Mouse (Mus musculus): Measurements from ENCODE around the gene Cttnbp2. TPM values are rescaled to one million over a fixed set of nuclear protein-coding genes. Genes with fewer than 3 reads are reported as not detected.
"Not testable (repeated sequence)": the region's sequence is repeated elsewhere in the genome, so short reads cannot be mapped to it uniquely, and the experiment has no call there.

Gene Cttnbp2
- polyA plus RNA-seq, 1 experiment = not detected

DNA sequence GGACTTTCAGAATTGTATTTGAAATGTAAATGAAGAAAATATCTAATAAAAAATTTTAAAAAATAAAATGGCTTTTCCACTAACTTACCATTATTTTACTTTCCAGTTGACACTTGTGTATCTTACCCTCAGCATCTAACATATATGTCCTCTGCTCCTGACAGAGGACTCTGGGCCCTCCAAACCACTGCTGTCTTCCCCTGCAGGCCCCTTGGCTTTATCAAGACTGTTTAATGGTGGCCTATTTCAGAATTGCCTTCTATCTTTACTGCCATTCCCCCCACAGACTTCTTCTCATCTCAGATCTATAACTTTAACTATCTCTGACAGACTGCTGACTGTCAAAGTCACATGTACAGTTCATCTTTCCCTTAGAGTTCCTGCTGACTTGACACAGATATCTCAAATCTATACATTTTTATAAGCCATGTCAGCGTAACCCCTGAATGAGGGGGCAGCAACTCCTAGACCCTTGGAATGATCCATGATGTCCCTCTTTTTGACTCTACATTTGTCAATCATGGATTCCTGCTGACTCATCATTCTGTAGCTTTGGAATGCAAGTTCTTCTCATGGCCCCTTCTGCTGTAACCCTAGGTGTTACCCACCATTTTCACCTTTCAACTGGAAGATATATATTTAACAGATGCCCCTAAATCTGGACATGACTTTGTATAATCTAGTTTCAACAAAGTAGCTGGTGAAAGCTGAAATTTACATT is 103.0 kb downstream of the Cttnbp2 start:
- H3K4me1 ChIP-seq (ENCODE audit: control insufficient read depth, insufficient read depth, insufficient read length, low read length) = no peaks in the 10 kb centered on the region
- no peak overlapping the region for H3K27ac ChIP-seq (replicated peaks; ENCODE audit: low read depth, low read length)
- H3K4me3 ChIP-seq (ENCODE audit: insufficient read depth, low read depth, low read length) = no peak overlapping the region

GRCm38 (mm10) chr6:18408445-18408844 is 106.2 kb downstream of the Cttnbp2 start:
- Histone ChIP-seq H3K4me1 (ENCODE audit: control insufficient read depth, insufficient read depth, insufficient read length, low read length) (no peaks in the 10 kb centered on the region), H3K4me3 (ENCODE audit: insufficient read depth, low read depth, low read length) (no peak overlapping the region), H3K27ac (replicated peaks; ENCODE audit: low read depth, low read length) (no peak overlapping the region)

DNA sequence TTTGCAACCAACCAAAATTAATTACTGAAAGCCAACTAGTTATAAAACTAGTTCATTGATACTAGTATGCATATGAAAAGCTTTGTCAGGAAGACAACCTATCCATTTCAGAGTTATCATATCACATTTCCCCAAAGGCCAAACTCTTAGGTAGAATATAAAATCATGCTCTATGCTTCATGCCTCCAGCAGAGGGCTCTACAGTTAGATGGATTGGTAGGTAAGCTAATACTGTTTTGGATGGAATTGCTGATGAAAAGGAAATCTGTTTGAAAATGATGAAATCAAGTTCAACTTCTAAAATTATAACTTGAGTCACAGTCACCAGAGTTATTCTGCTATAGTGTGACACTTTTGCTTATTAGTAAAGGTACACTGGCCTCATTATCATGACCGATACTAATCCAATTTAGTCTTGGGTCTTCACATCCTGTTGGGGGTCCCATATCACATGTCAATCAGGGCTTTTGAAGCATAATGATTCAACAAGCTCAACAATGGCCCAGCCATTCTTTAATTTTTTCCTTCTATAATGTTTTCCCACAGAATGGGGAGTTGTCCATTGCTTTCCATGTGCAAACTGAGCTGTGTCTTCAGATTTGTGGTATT is 113.5 kb downstream of the Cttnbp2 start:
- no peaks in the 10 kb centered on the region for H3K4me1 ChIP-seq (ENCODE audit: control insufficient read depth, insufficient read depth, insufficient read length, low read length)
- no peak overlapping the region for H3K27ac ChIP-seq (replicated peaks; ENCODE audit: low read depth, low read length)
- H3K4me3 ChIP-seq (ENCODE audit: insufficient read depth, low read depth, low read length) = no peak overlapping the region

GRCm38 (mm10) chr6:18381380-18381779 is 133.3 kb downstream of the Cttnbp2 start:
- no peaks in the 10 kb centered on the region for H3K4me1 ChIP-seq (ENCODE audit: control insufficient read depth, insufficient read depth, insufficient read length, low read length)
- no peak overlapping the region for H3K27ac ChIP-seq (replicated peaks; ENCODE audit: low read depth, low read length)
- no peak overlapping the region for H3K4me3 ChIP-seq (ENCODE audit: insufficient read depth, low read depth, low read length)

GRCm38 (mm10) chr6:18380300-18381202 is 134.1 kb downstream of the Cttnbp2 start:
- H3K4me3 ChIP-seq (ENCODE audit: insufficient read depth, low read depth, low read length) = no peak overlapping the region
- no peak overlapping the region for H3K27ac ChIP-seq (replicated peaks; ENCODE audit: low read depth, low read length)
- H3K4me1 ChIP-seq (ENCODE audit: control insufficient read depth, insufficient read depth, insufficient read length, low read length) = no peaks in the 10 kb centered on the region

DNA sequence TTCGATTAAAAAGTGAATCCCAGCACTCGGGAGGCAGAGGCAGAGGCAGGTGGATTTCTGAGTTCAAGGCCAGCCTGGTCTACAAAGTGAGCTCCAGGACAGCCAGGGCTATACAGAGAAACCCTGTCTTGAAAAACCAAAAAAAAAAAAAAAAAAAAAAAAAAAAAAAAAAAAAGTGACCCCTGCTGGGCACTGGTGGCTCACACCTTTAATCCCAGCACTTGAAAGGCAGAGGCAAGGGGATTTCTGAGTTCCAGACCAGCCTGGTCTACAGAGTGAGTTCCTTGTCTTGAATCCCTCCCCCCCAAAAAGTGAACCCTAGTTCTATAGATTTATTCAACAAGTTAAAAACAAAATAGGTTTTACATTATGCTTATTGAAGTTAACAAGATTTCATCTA is 136.9 kb downstream of the Cttnbp2 start:
- H3K27ac ChIP-seq (replicated peaks; ENCODE audit: low read depth, low read length); H3K4me3 ChIP-seq (ENCODE audit: insufficient read depth, low read depth, low read length); H3K4me1 ChIP-seq (ENCODE audit: control insufficient read depth, insufficient read depth, insufficient read length, low read length): not testable (repeated sequence)

GRCm38 (mm10) chr6:18374744-18375143 is 139.9 kb downstream of the Cttnbp2 start:
- Histone ChIP-seq H3K4me3 (ENCODE audit: insufficient read depth, low read depth, low read length) (no peak overlapping the region), H3K4me1 (ENCODE audit: control insufficient read depth, insufficient read depth, insufficient read length, low read length) (no peaks in the 10 kb centered on the region), H3K27ac (replicated peaks; ENCODE audit: low read depth, low read length) (no peak overlapping the region)

- no peaks in the 10 kb centered on the region for H3K4me1 ChIP-seq (ENCODE audit: control insufficient read depth, insufficient read depth, insufficient read length, low read length)
- H3K4me3 ChIP-seq (ENCODE audit: insufficient read depth, low read depth, low read length) = no peak overlapping the region
- H3K27ac ChIP-seq (replicated peaks; ENCODE audit: low read depth, low read length) = no peak overlapping the region
Measured at GRCm38 (mm10) chr6:18373652-18374051, 141.0 kb downstream of the Cttnbp2 start.

GRCm38 (mm10) chr6:18372447-18373228 is 142.0 kb downstream of the Cttnbp2 start:
- Histone ChIP-seq H3K4me1 (ENCODE audit: control insufficient read depth, insufficient read depth, insufficient read length, low read length) (no peaks in the 10 kb centered on the region), H3K27ac (replicated peaks; ENCODE audit: low read depth, low read length) (no peak overlapping the region), H3K4me3 (ENCODE audit: insufficient read depth, low read depth, low read length) (no peak overlapping the region)

GRCm38 (mm10) chr6:18369723-18370122 is 144.9 kb downstream of the Cttnbp2 start:
- H3K4me3 ChIP-seq (ENCODE audit: insufficient read depth, low read depth, low read length) = no peak overlapping the region
- no peaks in the 10 kb centered on the region for H3K4me1 ChIP-seq (ENCODE audit: control insufficient read depth, insufficient read depth, insufficient read length, low read length)
- no peak overlapping the region for H3K27ac ChIP-seq (replicated peaks; ENCODE audit: low read depth, low read length)

GRCm38 (mm10) chr6:18369054-18369453 is 145.6 kb downstream of the Cttnbp2 start:
- Histone ChIP-seq H3K4me1 (ENCODE audit: control insufficient read depth, insufficient read depth, insufficient read length, low read length) (no peaks in the 10 kb centered on the region), H3K27ac (replicated peaks; ENCODE audit: low read depth, low read length) (no peak overlapping the region), H3K4me3 (ENCODE audit: insufficient read depth, low read depth, low read length) (no peak overlapping the region)

- no peak overlapping the region for H3K4me3 ChIP-seq (ENCODE audit: insufficient read depth, low read depth, low read length)
- H3K27ac ChIP-seq (replicated peaks; ENCODE audit: low read depth, low read length) = no peak overlapping the region
- H3K4me1 ChIP-seq (ENCODE audit: control insufficient read depth, insufficient read depth, insufficient read length, low read length) = no peaks in the 10 kb centered on the region
Measured at GRCm38 (mm10) chr6:18362232-18362631, 152.4 kb downstream of the Cttnbp2 start.

DNA sequence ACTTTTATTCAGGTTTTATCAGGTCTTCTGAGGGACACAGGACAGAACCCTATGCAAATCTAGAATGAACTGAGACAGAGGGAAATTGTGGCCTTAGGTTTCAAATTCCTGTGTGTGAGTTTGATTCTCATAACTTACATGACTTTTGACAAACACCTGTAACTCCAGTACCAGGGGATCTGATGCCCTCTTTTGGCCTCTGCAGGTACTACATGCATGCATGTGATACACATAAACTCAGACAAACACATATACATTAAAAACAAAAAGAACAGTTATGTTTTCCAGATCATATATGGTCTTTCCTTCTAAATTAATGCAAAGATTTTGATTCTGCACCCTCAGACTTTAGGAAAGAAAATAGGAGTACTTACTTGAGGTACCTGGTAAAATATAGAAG is 153.7 kb downstream of the Cttnbp2 start:
- Histone ChIP-seq H3K27ac (replicated peaks; ENCODE audit: low read depth, low read length) (no peak overlapping the region), H3K4me3 (ENCODE audit: insufficient read depth, low read depth, low read length) (no peak overlapping the region), H3K4me1 (ENCODE audit: control insufficient read depth, insufficient read depth, insufficient read length, low read length) (no peaks in the 10 kb centered on the region)

GRCm38 (mm10) chr6:18360154-18360553 is 154.5 kb downstream of the Cttnbp2 start:
- Histone ChIP-seq H3K4me1 (ENCODE audit: control insufficient read depth, insufficient read depth, insufficient read length, low read length) (no peaks in the 10 kb centered on the region), H3K4me3 (ENCODE audit: insufficient read depth, low read depth, low read length) (no peak overlapping the region), H3K27ac (replicated peaks; ENCODE audit: low read depth, low read length) (no peak overlapping the region)
